Mouse (Mus musculus): ENCODE measurements around the gene Gm44502. TPM values are rescaled to one million over a fixed set of nuclear protein-coding genes. Genes with fewer than 3 reads are reported as not detected.
A peak's percentile ranks its signal among the peaks of the same experiment; 100 is the strongest.

Gene Gm44502
- total and polyA plus RNA-seq, 2 experiments from 2014 or later = 1.7 TPM; not detected in 1

GRCm38 (mm10) chr15:89454857-89455256, 25.4 kb upstream of the Gm44502 start:
- Histone ChIP-seq H3K27ac (ENCODE audit: low read depth, low read length) (peak overlapping the region; percentile 88; the same call in 1 of the 2 replicates), H3K4me3 (ENCODE audit: low read depth, low read length) (peak overlapping the region; percentile 87), H3K36me3 (ENCODE audit: insufficient read depth) (peaks cover 34% of the 10 kb centered on the region), H3K9ac (peak overlapping the region; percentile 87), H3K27me3 (ENCODE audit: insufficient read depth, low read length) (no peaks in the 10 kb centered on the region), H3K4me1 (ENCODE audit: insufficient read depth) (peaks cover 13% of the 10 kb centered on the region), H3K9me3 (ENCODE audit: low read length) (no peaks in the 10 kb centered on the region), H3K4me2 (ENCODE audit: low read depth) (peak overlapping the region; percentile 83)
- ATAC-seq (peak; percentile 11; the same call in 1 of the 2 replicates), DNase-seq (no peak)
- no peak for TF ChIP-seq CTCF (IDR thresholded peaks at IDR 0.05; ENCODE audit: low read depth)
- 13% methylated on average over 4 of the region's 6 CpGs for WGBS

DNA sequence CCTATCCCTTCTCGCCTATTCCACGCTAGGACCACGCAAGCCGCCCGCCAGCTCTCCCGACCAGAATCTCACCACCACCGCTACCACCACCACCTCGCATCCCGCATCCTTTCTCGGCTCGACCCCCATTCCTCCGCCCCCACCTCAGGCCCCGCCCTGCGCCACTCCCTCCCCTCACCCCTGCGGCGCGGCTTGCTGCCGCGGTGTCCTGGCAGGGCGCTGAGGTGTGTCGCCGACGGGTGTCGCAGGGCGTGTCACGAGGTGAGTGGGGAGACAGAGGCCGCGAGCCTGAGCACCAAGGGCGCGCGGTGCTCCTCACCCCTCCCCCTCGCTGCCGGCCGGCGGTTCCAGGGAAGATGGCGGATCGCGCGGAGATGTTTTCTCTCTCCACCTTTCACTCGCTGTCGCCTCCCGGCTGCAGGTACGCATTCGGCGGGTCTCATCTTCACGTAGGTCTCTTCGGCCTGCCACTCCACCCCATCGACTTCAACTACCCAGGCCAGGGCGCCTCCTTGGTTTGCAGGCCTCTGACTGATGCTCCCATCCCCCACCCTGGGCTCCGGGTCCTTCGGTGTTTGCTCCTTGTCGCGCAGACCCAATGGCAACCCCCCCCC, 24.5 kb upstream of the Gm44502 start, which contains the start of gene Mapk8ip2:
Mapk8ip2 (plus strand) TSS at position 49 of the 614 bp plus-strand sequence.
- 3% methylated on average over 48 of the region's 53 CpGs for WGBS
- peak within 1 kb of the TSS; percentile 87 for H3K4me3 ChIP-seq (ENCODE audit: low read depth, low read length)
- H3K9me3 ChIP-seq (ENCODE audit: low read length) = no peaks in the 10 kb centered on the region
- H3K27me3 ChIP-seq (ENCODE audit: insufficient read depth, low read length) = no peaks in the 10 kb centered on the region
- H3K4me1 ChIP-seq (ENCODE audit: insufficient read depth) = peaks cover 13% of the 10 kb centered on the region
- peak within 1 kb of the TSS; percentile 88 for H3K27ac ChIP-seq (ENCODE audit: low read depth, low read length)
- peak within 1 kb of the TSS; percentile 83 for H3K4me2 ChIP-seq (ENCODE audit: low read depth)
- ATAC-seq (peak; percentile 86), DNase-seq (peak; percentile 77)
- TF ChIP-seq CTCF (IDR thresholded peaks at IDR 0.05; ENCODE audit: low read depth) = no peak
- H3K36me3 ChIP-seq (ENCODE audit: insufficient read depth) = peaks cover 27% of the 10 kb centered on the region
- H3K9ac ChIP-seq = peak within 1 kb of the TSS; percentile 87

DNA sequence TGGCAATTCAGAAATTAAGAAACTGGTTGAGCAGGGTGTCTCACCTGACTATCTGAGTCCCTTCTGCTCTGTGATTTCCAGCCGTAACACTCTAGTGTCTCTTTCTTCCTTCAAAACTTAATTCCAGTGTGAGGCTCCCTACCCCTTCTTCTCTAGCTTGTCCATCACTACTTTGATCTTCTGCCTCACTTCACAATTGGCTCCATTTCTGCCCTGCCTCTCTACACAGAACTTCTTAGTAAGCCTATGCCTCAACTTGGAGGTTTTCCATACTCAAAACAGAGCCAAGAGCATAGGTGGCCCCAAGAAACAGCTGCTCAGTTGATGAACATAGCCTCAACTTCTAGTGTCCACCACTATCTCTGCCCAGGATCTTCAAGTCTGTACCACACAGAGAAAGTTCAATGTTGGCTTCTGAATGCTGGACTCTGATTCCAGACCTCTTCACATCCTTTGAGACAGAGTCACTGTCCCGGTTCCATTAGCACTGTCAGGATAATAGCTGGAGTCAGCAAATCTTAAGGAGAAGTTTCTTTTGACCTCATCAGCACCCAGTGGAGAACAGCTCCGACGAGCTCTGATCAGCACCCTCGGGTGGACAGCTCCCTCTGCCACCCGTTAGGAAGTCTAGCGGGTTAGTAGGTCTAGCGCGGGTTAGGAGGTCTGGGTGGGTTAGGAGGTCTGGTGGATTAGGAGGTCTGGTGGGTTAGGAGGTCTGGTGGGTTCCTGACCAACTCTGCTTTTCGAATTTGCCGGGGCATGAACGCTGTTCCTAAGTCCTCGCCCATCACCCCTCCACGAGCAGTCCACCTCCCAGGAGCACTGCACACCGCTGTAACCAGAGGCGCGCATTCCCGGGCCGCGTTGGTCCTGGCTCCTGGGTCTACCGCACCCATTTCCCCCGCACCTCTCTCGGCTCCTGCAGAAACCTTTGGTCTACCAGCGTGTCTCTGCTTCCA, 23.7 kb upstream of the Gm44502 start:
- no peaks in the 10 kb centered on the region for H3K9me3 ChIP-seq (ENCODE audit: low read length)
- 6% methylated on average over 24 of the region's 24 CpGs for WGBS
- H3K4me1 ChIP-seq (ENCODE audit: insufficient read depth) = peaks cover 13% of the 10 kb centered on the region
- DNase-seq = no peak
- peak overlapping the region; percentile 88 for H3K27ac ChIP-seq (ENCODE audit: low read depth, low read length)
- H3K27me3 ChIP-seq (ENCODE audit: insufficient read depth, low read length) = no peaks in the 10 kb centered on the region
- ATAC-seq = peak; percentile 81
- peak overlapping the region; percentile 87 for H3K9ac ChIP-seq
- no peak for TF ChIP-seq CTCF (IDR thresholded peaks at IDR 0.05; ENCODE audit: low read depth)
- H3K4me2 ChIP-seq (ENCODE audit: low read depth) = peak overlapping the region; percentile 83
- peak overlapping the region; percentile 87 for H3K4me3 ChIP-seq (ENCODE audit: low read depth, low read length)
- H3K36me3 ChIP-seq (ENCODE audit: insufficient read depth) = peaks cover 19% of the 10 kb centered on the region

- Histone ChIP-seq H3K27me3 (ENCODE audit: insufficient read depth, low read length) (no peaks in the 10 kb centered on the region), H3K4me2 (ENCODE audit: low read depth) (no peak overlapping the region), H3K27ac (ENCODE audit: low read depth, low read length) (no peak overlapping the region), H3K9ac (no peak overlapping the region), H3K9me3 (ENCODE audit: low read length) (no peaks in the 10 kb centered on the region), H3K36me3 (ENCODE audit: insufficient read depth) (no peaks in the 10 kb centered on the region), H3K4me3 (ENCODE audit: low read depth, low read length) (no peak overlapping the region), H3K4me1 (ENCODE audit: insufficient read depth) (no peaks in the 10 kb centered on the region)
- ATAC-seq = peak; percentile 55; the same call in 1 of the 2 replicates
- peak; percentile 52 for TF ChIP-seq CTCF (IDR thresholded peaks at IDR 0.05; ENCODE audit: low read depth)
- DNase-seq = peak; percentile 41
- 41% methylated on average over 8 of the region's 8 CpGs for WGBS
Observed at GRCm38 (mm10) chr15:89442486-89443070, 13.1 kb upstream of the Gm44502 start.

DNA sequence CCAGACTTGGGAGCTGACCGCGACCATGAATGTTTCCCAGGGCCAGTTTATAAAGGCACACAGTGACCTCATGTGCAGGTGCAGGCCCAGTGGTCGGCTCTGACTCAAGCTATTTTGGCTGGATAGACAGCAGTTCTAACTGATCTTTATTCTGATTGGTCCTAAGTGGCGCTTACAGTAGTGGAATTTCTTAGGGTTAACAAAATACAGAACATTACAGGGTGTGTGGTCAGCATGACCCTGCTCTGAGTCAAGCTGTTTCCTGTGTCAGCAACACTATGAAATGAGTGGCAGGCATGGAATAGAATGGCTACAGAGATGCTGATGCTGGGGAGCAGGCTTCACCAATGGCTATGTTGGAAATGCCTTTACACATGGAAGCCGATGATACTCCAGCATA, 6.4 kb upstream of the Gm44502 start:
- WGBS = 90% methylated on average over 5 of the region's 5 CpGs

GRCm38 (mm10) chr15:89434136-89434535, 4.6 kb upstream of the Gm44502 start:
- Histone ChIP-seq H3K36me3 (ENCODE audit: insufficient read depth) (no peaks in the 10 kb centered on the region), H3K27ac (ENCODE audit: low read depth, low read length) (no peak overlapping the region), H3K4me2 (ENCODE audit: low read depth) (no peak overlapping the region), H3K9me3 (ENCODE audit: low read length) (no peaks in the 10 kb centered on the region), H3K4me1 (ENCODE audit: insufficient read depth) (0 out of 2 replicates have a peak, but pooled peaks cover 2% of the 10 kb centered on the region), H3K4me3 (ENCODE audit: low read depth, low read length) (no peak overlapping the region), H3K27me3 (ENCODE audit: insufficient read depth, low read length) (no peaks in the 10 kb centered on the region), H3K9ac (no peak overlapping the region)
- WGBS = 64% methylated on average over 3 of the region's 3 CpGs
- DNase-seq = no peak
- no peak for ATAC-seq
- TF ChIP-seq CTCF (IDR thresholded peaks at IDR 0.05; ENCODE audit: low read depth) = no peak

More for the DNA sequence above, 6.4 kb upstream of the Gm44502 start:
- ATAC-seq (no peak), DNase-seq (no peak)
- H3K27ac ChIP-seq (ENCODE audit: low read depth, low read length) = no peak overlapping the region
- no peaks in the 10 kb centered on the region for H3K9me3 ChIP-seq (ENCODE audit: low read length)
- TF ChIP-seq CTCF (IDR thresholded peaks at IDR 0.05; ENCODE audit: low read depth) = no peak
- H3K36me3 ChIP-seq (ENCODE audit: insufficient read depth) = no peaks in the 10 kb centered on the region
- no peak overlapping the region for H3K9ac ChIP-seq
- H3K4me2 ChIP-seq (ENCODE audit: low read depth) = no peak overlapping the region
- no peak overlapping the region for H3K4me3 ChIP-seq (ENCODE audit: low read depth, low read length)
- H3K4me1 ChIP-seq (ENCODE audit: insufficient read depth) = no peaks in the 10 kb centered on the region
- no peaks in the 10 kb centered on the region for H3K27me3 ChIP-seq (ENCODE audit: insufficient read depth, low read length)

All from forebrain, postnatal 0 days (tissue).